Mouse (Mus musculus) heart, embryonic 14.5 days (tissue): ENCODE data around the gene Hist1h2ak. TPM values are rescaled to one million over a fixed set of nuclear protein-coding genes. Genes with fewer than 3 reads are reported as not detected.
"Not testable (repeated sequence)": the region's sequence is repeated elsewhere in the genome, so short reads cannot be mapped to it uniquely, and the experiment has no call there.

Experiments used
- ATAC-seq: fragments of 200-750 bp; cut with Nextera tagmentation; 2 replicates; pipeline ENCODE4 v1.8.0; 2017; ENCODE audit warnings: low read depth, moderate TSS enrichment; ENCODE audit not compliant: insufficient number of reproducible peaks, insufficient read depth, low FRiP score
- H3K27ac ChIP-seq, 2 experiments: fragments of 200-500 bp in 1 of 2; fragments of 300-500 bp in 1 of 2; sonication (generic) in 1 of 2; replicated peaks in 1 of 2; 2 replicates each; pipeline ENCODE4 v1.5.1; 2012 to 2014; ENCODE audit warnings: low read depth in 2 of 2, low read length in 2 of 2, control low read depth in 1 of 2, mild to moderate bottlenecking in 1 of 2, mixed read lengths in 1 of 2; ENCODE audit not compliant: control insufficient read depth in 1 of 2, insufficient read depth in 1 of 2
- H3K27me3 ChIP-seq: fragments of 300-500 bp; sonication (generic); 2 replicates; pipeline ENCODE4 v1.6.1; 2014; ENCODE audit warnings: mild to moderate bottlenecking, low read length, control low read depth; ENCODE audit not compliant: control insufficient read depth, insufficient read depth
- H3K36me3 ChIP-seq: fragments of 300-500 bp; sonication (generic); 2 replicates; pipeline ENCODE4 v1.6.1; 2014; ENCODE audit warnings: mild to moderate bottlenecking, control low read depth, low read length, mixed read lengths; ENCODE audit not compliant: control insufficient read depth, insufficient read depth
- H3K4me1 ChIP-seq, 2 experiments: fragments of 200-500 bp in 1 of 2; fragments of 300-500 bp in 1 of 2; sonication (generic) in 1 of 2; 2 replicates each; pipeline ENCODE4 v1.6.1; 2012 to 2014; ENCODE audit warnings: low read length in 2 of 2, control low read depth in 1 of 2, mixed read lengths in 1 of 2; ENCODE audit not compliant: control insufficient read depth in 2 of 2, insufficient read depth in 2 of 2
- H3K4me2 ChIP-seq: fragments of 300-500 bp; sonication (generic); 2 replicates; pipeline ENCODE4 v1.6.1; 2014; ENCODE audit warnings: mild to moderate bottlenecking, low read length
- H3K4me3 ChIP-seq, 2 experiments: fragments of 200-500 bp in 1 of 2; fragments of 300-500 bp in 1 of 2; sonication (generic) in 1 of 2; 2 replicates each; pipeline ENCODE4 v1.5.1; 2012 to 2014; ENCODE audit warnings: low read length in 2 of 2, mild to moderate bottlenecking in 2 of 2, control low read depth in 1 of 2, low read depth in 1 of 2, moderate library complexity in 1 of 2; ENCODE audit not compliant: control insufficient read depth in 1 of 2, insufficient read depth in 1 of 2
- H3K9ac ChIP-seq: fragments of 300-500 bp; sonication (generic); 2 replicates; pipeline ENCODE4 v1.6.1; 2014; ENCODE audit warnings: mild to moderate bottlenecking, low read length
- H3K9me3 ChIP-seq: fragments of 300-500 bp; sonication (generic); 2 replicates; pipeline ENCODE4 v1.6.1; 2016; ENCODE audit warnings: low read length, control low read depth; ENCODE audit not compliant: control insufficient read depth
- WGBS: fragments of 180-500 bp; shearing (Covaris S2); extraction: QIAGEN DNeasy Blood & Tissue Kit; methylation state at CpG from one replicate; pipeline ENCODE4 v1.1.7; 2014; 5-methylcytosine and 5-hydroxymethylcytosine counted together
- polyA plus RNA-seq: library from polyadenylated mRNA; unstranded; fragments of >200 nt; fragmentation: Nextera tagmentation; extraction: Ambion mirVana; gene quantifications from 2 replicates; pipeline ENCODE4 v1.2.1, GENCODE M21; 2014

The Hist1h2ak gene
- polyA plus RNA-seq, 1 experiment from 2014 or later = 4.3 TPM

DNA sequence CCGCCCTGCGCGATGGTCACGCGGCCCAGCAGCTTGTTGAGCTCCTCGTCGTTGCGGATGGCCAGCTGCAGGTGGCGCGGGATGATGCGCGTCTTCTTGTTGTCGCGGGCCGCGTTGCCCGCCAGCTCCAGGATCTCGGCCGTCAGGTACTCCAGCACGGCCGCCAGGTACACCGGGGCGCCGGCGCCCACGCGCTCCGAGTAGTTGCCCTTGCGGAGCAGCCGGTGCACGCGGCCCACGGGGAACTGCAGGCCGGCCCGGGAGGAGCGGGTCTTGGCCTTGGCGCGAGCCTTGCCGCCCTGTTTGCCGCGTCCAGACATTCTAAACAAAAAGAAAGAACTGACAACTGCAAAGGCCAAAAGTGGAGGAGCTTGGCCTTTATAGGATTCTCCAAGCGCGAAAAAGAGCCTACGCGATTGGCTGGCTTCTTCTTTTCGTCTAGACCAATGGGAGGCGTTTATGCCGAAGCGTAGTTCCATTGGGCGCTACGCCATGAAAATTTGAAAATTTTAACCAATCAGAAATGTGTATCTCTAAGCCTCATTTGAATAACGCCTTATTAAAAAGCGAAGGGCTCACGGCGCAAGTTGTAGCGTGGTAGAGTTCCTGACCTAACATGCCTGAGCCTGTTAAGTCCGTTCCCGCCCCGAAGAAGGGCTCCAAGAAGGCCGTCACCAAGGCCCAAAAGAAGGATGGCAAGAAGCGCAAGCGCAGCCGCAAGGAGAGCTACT, 33.4 kb upstream of the Hist1h2ak start, which contains the start of the genes Hist1h2an and Hist1h2bp:
Gene Hist1h2an (minus strand): TSS at position 320 of the 731 bp plus-strand sequence.
Gene Hist1h2bp (plus strand): TSS at position 563 of the 731 bp plus-strand sequence.
- H3K27ac ChIP-seq = peak within 1 kb of the TSS; percentile 82 to 92
- peak; percentile 92 for ATAC-seq
- not testable (repeated sequence) for H3K36me3 ChIP-seq, H3K9me3 ChIP-seq, H3K27me3 ChIP-seq
- under 1% methylated on average over 33 of the region's 63 CpGs for WGBS
- peak within 1 kb of the TSS; percentile 64 for H3K4me2 ChIP-seq
- H3K4me3 ChIP-seq = peak within 1 kb of the TSS; percentile 36 to 46
- H3K4me1 ChIP-seq = peaks cover 7 to 36% of the 10 kb centered on the region in 2 experiments
- H3K9ac ChIP-seq = peak within 1 kb of the TSS; percentile 65

GRCm38 (mm10) chr13:21786189-21786898, 32.7 kb upstream of the Hist1h2ak start:
- H3K4me1 ChIP-seq = peaks cover 7 to 36% of the 10 kb centered on the region in 2 experiments
- no peaks in the 10 kb centered on the region for H3K36me3 ChIP-seq
- no peak for ATAC-seq
- H3K9ac ChIP-seq = peak overlapping the region; percentile 65
- H3K27ac ChIP-seq = peak overlapping the region; percentile 82 to 84
- no peaks in the 10 kb centered on the region for H3K9me3 ChIP-seq
- 10% methylated on average over 8 of the region's 8 CpGs for WGBS
- H3K4me3 ChIP-seq = peak overlapping the region; percentile 36 to 42
- H3K4me2 ChIP-seq = peak overlapping the region; percentile 64
- no peaks in the 10 kb centered on the region for H3K27me3 ChIP-seq

DNA sequence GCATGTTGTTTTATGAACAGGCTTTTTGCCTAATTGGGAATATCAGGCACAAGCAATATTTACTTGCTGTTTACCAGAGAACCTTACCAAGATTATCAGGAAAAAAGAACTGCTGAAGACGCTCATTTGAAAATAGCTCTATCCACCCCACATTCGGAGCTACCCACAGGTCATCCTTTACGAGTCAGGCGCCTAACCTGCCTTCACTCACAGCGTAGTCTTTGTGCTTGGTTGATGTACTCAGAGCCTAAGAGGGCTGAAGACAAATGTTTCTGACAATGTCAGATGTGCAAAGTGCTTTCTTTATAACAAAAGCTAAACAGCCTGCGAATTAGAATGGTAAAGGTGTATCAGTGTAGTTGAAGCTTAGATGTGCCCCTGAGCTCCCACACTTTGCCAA, 30.7 kb upstream of the Hist1h2ak start:
- Histone ChIP-seq H3K9me3 (no peaks in the 10 kb centered on the region), H3K36me3 (no peaks in the 10 kb centered on the region), H3K27ac (peak overlapping the region; percentile 80 to 87), H3K9ac (peak overlapping the region; percentile 82), H3K27me3 (no peaks in the 10 kb centered on the region), H3K4me3 (peak overlapping the region in 1 of 2 experiments; percentile 44; a peak in 1 of 4 replicates), H3K4me2 (peak overlapping the region; percentile 77; the same call in 1 of the 2 replicates), H3K4me1 (peaks cover 7 to 34% of the 10 kb centered on the region in 2 experiments)
- no peak for ATAC-seq
- 47% methylated on average over 6 of the region's 6 CpGs for WGBS

- ATAC-seq = no peak
- Histone ChIP-seq H3K36me3 (no peaks in the 10 kb centered on the region), H3K27ac (peak overlapping the region; percentile 80 to 87), H3K27me3 (no peaks in the 10 kb centered on the region), H3K4me3 (peak overlapping the region; percentile 16 to 44; a peak in 3 of 4 replicates), H3K4me2 (peak overlapping the region; percentile 77), H3K9ac (peak overlapping the region; percentile 82), H3K4me1 (peaks cover 7 to 34% of the 10 kb centered on the region in 2 experiments), H3K9me3 (no peaks in the 10 kb centered on the region)
- 5% methylated on average over 9 of the region's 9 CpGs for WGBS
Measured at GRCm38 (mm10) chr13:21783734-21784161, 30.1 kb upstream of the Hist1h2ak start.

GRCm38 (mm10) chr13:21783255-21783617, 29.6 kb upstream of the Hist1h2ak start, which contains the start of gene Hist1h3i:
TSS of gene Hist1h3i (minus strand) at chr13:21783370.
- 0% methylated on average over 14 of the region's 20 CpGs for WGBS
- Histone ChIP-seq H3K9me3 (no peaks in the 10 kb centered on the region), H3K4me1 (peaks cover 7 to 37% of the 10 kb centered on the region in 2 experiments), H3K36me3 (no peaks in the 10 kb centered on the region), H3K27ac (peak within 1 kb of the TSS; percentile 84 to 87), H3K4me3 (peak within 1 kb of the TSS; percentile 44 to 52), H3K9ac (peak within 1 kb of the TSS; percentile 82), H3K27me3 (no peaks in the 10 kb centered on the region), H3K4me2 (peak within 1 kb of the TSS; percentile 77)
- peak; percentile 70 for ATAC-seq

GRCm38 (mm10) chr13:21782361-21783254, 29.0 kb upstream of the Hist1h2ak start:
- 2% methylated on average over 17 of the region's 35 CpGs for WGBS
- H3K27me3 ChIP-seq, H3K9me3 ChIP-seq, ATAC-seq, H3K36me3 ChIP-seq: not testable (repeated sequence)
- peak overlapping the region; percentile 44 to 52 for H3K4me3 ChIP-seq
- peak overlapping the region; percentile 84 to 85 for H3K27ac ChIP-seq
- peaks cover 7 to 34% of the 10 kb centered on the region in 2 experiments for H3K4me1 ChIP-seq
- H3K4me2 ChIP-seq = peak overlapping the region; percentile 77
- peak overlapping the region; percentile 82 for H3K9ac ChIP-seq

GRCm38 (mm10) chr13:21781639-21782038, 28.0 kb upstream of the Hist1h2ak start:
- Histone ChIP-seq H3K36me3 (no peaks in the 10 kb centered on the region), H3K4me1 (peaks cover 7 to 34% of the 10 kb centered on the region in 2 experiments), H3K9me3 (no peaks in the 10 kb centered on the region), H3K9ac (no peak overlapping the region), H3K4me3 (no peak overlapping the region), H3K4me2 (no peak overlapping the region), H3K27me3 (no peaks in the 10 kb centered on the region), H3K27ac (no peak overlapping the region)
- ATAC-seq = no peak
- WGBS = 94% methylated on average over 1 of the region's 1 CpGs
